Mouse (Mus musculus) T-cell, adult 2 months (primary cell): ENCODE measurements around the gene Srpk2.
"Not testable (repeated sequence)": the region's sequence is repeated elsewhere in the genome, so short reads cannot be mapped to it uniquely, and the experiment has no call there.

Experiments used
- DNase-seq: peaks from one replicate; pipeline ENCODE4 v3.0.0; 2022; ENCODE audit warnings: low spot score

Srpk2 gene

DNA sequence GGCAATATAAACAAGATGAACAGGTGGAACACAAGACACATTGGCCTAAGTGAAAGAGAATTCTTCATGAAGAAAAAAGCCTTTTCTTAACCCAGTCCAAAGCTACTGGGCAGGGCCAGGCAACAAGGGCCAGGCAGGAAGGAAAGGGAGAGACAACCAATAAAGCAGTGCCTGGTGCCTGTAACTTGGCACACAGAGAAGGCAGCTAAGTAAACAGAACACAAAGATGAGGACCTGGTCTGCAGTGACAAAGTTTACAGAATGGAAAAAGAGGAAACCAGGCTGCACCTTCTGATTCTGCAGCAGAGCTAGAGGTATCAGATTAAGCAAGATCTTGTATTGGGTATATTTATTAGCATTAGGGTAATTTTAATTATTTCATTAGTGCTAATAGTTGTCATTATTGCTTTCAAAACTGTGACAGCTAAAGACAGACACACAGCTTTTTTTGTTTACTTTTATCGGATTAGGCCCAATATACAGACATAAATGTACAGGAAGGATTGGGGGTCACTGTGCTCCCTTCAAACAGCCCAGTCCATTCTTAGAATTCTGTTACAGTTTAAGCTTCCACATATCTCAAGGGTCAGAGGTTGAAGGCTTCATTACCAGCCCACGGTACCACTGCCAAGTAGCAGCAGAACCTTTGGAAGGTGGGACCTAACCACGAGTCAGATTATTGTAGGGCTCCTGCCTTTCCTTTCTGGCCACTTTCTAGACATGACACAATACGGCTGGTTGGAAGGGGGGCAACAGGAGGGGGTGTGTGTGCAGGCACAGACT is 121.9 kb downstream of the Srpk2 start:
- no peak for DNase-seq

GRCm38 (mm10) chr5:23561227-23561626 is 123.2 kb downstream of the Srpk2 start:
- DNase-seq: no peak

GRCm38 (mm10) chr5:23560171-23560570 is 124.2 kb downstream of the Srpk2 start:
- no peak for DNase-seq

GRCm38 (mm10) chr5:23556007-23556770 is 128.2 kb downstream of the Srpk2 start:
- no peak for DNase-seq

- DNase-seq: not testable (repeated sequence)
Measured at GRCm38 (mm10) chr5:23553338-23553737, 131.1 kb downstream of the Srpk2 start.

GRCm38 (mm10) chr5:23551687-23552086 is 132.7 kb downstream of the Srpk2 start:
- no peak for DNase-seq

DNA sequence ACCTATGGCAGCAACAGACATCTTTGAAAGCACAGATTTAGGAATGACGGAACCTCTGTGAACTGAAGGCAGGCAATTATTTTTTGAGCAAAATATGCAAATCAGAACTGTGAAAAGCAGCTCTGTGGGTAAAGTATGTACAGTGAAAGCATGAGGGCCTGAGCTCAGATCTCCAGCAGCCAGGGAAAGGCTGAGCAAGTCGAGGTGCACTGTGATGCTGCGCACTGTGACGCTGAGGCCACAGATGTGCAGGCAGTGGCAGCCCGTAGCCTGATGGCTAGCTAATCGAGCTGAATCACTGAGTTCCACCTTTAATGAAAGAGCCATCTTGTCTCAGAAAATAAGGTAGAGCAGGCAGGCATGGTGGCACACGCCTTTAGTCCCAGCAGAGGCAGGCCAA is 148.7 kb downstream of the Srpk2 start:
- DNase-seq: no peak

DNA sequence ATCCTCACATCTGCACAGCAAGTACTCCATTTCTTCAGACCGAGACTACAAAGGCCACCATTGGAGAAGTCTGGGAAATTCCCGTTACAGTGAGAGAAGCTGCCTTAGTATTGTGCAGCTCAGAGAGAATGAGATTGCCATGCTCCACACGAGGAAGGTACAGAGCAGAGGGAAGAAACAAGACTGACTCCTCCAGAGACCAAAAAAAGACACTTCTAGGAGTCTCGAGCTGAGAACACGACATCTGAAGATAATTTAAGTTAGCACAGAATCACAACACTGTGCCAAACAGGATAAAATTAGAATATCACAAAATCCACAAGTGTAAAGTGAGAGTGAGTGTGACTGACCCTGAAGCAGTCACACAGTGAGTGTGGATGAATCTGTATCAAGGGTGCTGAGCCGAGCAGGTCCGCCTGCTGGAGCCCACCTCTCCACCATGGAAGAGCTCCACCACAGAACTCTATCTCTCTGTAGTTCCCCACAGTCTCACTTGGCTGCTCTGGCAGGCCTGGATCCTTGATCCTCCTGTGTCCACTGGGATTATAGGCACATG is 152.8 kb downstream of the Srpk2 start:
- DNase-seq: no peak

DNA sequence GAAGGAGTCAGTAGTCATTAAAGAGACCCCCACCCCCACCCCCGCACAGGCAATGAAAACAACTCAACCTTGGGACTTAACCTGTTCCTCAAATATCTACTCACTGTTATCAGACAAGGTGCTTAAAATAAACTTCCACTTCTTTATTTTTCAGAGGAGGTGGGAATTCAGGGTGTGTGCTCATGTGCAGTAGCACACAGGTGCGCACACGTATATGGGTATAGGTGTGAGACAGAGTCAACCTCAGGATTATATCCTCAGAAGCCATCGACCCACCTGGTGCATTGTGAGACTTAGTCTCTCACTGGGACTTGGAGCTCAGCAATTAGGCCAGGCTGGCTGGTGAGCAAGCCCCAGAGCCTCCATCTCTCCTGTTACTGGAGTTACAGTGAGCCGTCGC is 153.3 kb downstream of the Srpk2 start:
- no peak for DNase-seq

DNA sequence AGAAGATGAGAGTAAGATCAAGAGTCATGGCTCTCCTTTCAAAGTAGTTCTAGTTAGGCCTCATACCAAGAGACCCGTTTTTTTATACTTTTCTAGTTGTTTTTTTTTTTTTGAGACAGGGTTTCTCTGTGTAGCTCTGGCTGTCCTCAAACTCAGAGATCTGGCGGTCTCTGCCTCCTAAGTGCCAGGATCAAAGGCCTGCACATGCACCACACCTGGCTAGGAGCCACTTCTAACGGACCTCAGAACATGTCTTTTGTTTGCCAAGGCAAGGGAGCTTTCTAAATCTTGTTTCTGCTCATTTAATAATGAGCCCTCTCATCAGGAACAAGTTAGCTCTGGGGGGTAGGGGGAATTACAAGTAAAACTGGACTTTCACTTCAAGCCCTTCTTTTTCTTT is 159.8 kb downstream of the Srpk2 start:
- DNase-seq: peak; percentile 39

DNA sequence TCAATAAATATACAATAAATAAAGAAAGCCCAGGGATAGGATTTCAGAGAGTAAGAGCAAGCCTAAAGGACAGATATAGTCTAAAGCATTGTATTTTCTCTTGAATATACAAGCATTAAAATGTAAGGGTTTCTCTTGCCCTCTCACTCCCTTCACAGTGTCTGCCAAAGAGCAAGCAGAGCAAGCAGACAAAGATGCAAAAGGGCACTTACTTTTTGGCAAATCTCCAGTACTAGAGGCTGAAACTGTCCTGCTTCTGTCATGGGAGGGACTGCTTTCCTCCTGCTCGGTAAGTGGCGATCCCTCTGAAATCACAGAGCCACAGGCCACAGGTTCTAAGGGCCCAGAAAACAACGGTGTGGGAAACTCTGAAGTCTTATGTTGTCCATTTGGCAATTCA is 160.5 kb downstream of the Srpk2 start:
- DNase-seq: no peak

GRCm38 (mm10) chr5:23521645-23522044 is 162.8 kb downstream of the Srpk2 start:
- no peak for DNase-seq

DNA sequence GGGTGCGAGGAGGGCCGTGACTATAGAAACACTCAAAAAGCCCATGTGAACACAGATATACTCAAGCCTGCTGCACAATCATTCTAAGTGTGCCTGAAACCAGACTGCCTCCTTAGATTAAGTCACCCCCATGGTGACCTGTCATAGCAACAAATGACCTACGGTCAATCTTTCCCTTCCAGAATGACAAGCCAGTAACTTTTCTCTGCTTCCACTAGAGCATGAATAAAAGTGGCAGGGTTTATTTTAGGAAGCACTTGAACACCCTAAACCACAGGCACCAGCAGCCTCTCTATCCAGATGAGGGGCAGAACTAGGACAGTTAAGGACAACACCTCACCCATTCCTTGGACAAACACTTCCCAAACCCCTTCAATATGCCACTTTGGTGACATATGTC is 164.7 kb downstream of the Srpk2 start:
- no peak for DNase-seq

- no peak for DNase-seq
Measured at GRCm38 (mm10) chr5:23518673-23519072, 165.7 kb downstream of the Srpk2 start.

DNA sequence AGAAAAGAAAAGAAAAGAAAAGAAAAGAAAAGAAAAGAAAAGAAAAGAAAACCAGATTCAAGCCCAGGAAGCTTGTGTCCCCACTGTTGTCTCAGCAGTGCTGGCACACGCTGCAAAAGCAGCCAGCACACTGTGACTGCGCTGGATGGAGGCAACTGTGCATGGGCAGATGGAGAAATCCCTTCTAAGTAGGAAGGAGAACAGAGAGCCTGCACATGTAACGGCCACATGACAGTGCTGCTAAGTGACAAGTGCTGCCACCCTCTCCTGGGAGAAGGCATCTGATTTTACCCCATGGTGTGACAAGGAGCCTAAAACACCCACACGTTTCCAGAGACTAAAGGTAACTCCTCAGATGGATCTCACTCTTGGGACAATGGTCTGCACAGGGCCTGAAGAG is 166.6 kb downstream of the Srpk2 start:
- no peak for DNase-seq

DNA sequence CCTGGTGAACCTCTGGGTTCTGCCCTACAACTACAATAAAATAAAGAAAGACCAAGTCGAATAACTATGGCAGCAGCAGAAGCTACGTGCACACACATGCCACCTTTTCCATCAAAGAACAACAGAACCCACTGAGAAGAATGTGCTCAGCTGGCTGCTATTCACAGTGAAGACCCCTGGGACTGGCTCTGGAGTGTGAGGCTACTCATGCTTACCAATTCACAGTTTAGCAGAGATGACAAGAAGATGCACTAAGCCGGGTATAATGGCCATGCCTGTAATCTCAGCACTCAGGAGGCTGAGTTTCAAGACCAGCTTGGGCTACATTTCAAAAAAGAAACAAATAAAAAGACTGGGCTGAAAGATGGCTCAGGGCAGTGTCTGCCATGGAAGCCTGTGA is 167.5 kb downstream of the Srpk2 start:
- DNase-seq: no peak

GRCm38 (mm10) chr5:23515038-23515437 is 169.4 kb downstream of the Srpk2 start:
- no peak for DNase-seq

- DNase-seq: no peak
Measured at GRCm38 (mm10) chr5:23513468-23513867, 170.9 kb downstream of the Srpk2 start.

- DNase-seq: no peak
Measured at GRCm38 (mm10) chr5:23512556-23512955, 171.9 kb downstream of the Srpk2 start.

DNA sequence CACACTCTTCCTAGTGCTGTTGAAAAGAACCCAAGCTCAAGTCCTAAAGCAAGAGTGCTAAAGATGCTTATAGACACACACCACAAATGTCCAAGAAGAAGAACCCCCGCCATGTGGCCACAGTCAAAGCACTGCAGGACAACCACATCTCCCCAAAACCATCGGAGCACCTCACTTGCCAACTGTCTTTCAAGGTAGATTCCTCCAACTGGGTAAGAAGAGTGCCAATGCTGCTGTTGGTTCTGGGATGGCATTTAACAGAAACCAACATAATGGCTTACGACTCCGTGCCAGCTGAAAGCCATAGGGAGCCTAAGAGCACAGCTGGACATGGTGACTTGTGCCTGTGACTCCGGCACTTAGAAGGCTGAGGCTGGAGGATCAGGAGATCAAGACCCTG is 173.0 kb downstream of the Srpk2 start:
- DNase-seq: no peak

DNA sequence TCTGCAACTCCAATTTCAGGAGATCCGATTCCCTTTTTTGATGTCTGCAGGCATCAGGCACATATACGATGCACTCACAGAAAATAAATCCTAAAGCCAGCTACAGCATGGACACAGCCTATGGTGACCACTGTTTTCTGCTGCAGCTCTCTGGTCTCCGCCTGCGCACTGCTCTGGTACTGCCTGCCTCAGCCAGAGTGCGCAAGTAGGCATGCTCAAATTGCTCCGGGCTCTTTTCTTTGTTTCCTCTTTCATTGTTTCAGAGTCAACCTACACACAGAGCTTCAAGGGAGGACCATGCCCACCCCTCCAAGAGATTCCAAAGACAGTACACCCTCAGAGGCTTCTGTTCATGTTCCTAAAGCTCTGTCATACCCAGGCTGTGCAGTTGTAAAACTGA is 175.8 kb downstream of the Srpk2 start:
- no peak for DNase-seq

DNA sequence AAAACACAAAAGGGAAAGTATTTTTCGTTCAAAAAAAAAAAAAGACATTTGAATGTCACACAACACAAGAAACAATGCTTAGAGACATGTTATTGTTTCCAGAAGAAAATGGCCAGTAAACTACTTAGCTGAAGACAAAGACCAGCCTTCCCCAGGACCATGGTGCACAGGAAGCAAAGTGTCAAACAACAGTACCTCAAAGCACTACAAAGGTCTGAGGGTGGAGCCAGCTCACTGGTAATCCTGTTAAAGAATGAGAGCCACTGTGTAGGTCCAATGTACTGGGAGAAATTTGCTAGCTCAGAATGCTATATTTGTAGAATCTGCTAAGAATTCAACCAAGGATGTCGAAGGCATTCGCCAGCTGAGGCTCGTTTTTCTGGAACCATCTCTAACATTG is 177.2 kb downstream of the Srpk2 start:
- no peak for DNase-seq

GRCm38 (mm10) chr5:23505578-23505977 is 178.8 kb downstream of the Srpk2 start:
- DNase-seq: no peak
